Mouse (Mus musculus): ENCODE results near the gene Tmem44.

Gene Tmem44

GRCm38 (mm10) chr16:30552621-30553338, 2.1 kb upstream of the Tmem44 start:
- DNase-seq (ENCODE audit: low spot score) = no peak

- DNase-seq (ENCODE audit: low spot score) = peak; percentile 41
Observed at GRCm38 (mm10) chr16:30549966-30550747, 485 bp downstream of the Tmem44 start.

DNA sequence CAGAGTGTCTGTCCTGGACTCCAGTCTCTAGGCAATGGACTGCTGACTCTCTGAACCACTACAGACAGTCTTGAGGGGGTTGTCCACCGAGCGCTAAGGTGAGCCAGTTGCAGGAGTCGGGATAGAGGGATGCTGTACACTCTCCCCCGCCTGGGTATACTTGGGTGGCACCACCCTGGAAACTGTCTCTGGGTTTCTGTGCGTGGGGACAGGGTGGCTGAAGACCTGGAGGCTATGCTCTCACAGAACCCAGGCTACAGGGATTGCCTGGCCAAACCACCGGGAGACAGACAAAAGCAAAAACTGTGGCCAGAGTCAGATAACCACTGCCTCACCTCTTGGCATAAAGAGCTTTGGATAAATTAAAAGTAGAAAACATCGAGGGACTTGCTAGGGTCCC, 1.1 kb downstream of the Tmem44 start:
- no peak for DNase-seq (ENCODE audit: low spot score)

DNA sequence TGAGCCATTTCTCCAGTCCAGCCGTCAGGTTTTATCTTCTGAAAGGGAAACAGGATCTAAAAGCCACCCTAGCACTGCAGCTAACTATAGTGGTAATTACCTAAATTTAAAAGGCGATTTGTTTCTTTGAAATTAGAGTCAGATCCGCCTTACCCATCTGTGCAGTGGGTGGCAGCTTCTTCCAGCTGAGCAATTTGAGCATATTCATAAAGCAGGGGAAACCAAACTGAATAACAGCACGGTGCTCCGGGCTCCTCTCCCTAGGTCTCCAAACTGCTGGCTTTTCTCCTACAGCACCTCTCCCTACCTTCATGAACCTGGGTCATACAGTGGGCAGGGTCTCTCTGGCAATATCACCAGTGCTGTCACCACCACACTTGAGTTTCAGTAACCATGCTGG, 2.4 kb downstream of the Tmem44 start:
- DNase-seq (ENCODE audit: low spot score) = no peak

DNA sequence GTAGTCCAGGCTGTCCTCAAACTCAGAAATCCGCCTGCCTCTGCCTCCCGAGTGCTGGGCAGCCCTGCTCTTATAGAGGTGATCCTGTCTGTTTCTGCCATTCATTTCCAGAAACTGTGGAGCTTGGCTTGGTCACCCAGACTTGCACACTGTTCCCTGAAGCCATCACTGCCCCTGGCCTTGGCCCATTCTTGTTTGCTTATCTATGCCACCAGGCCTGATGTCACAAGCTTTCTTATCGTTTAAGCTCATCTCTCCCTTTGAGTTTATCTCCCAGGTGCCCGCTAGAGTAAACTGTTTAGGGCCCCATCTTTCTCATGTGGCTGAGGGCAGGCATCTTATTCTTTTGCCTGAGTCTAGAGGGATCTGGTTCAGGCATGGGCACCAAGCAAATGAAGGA, 5.9 kb downstream of the Tmem44 start:
- DNase-seq (ENCODE audit: low spot score) = no peak

DNA sequence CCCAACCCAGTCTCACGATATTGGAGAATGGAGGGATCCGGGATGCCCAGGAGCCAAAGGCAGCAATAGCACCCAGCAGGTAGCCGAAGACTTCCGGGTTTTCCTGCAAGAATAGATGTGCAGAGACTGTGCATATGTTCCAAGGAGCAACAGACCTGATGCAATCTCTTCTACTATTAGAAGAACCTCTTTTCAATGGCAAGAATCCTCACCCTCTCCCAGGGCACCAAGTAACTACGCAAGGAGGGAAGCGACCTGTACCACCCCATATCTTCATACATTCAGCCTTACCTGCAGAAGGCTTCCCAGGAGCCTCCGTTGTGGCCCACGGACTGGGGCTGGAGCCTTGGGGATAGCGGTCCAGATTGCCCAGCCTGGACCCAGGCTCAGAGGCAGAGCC, 7.3 kb downstream of the Tmem44 start:
- DNase-seq (ENCODE audit: low spot score) = no peak

DNA sequence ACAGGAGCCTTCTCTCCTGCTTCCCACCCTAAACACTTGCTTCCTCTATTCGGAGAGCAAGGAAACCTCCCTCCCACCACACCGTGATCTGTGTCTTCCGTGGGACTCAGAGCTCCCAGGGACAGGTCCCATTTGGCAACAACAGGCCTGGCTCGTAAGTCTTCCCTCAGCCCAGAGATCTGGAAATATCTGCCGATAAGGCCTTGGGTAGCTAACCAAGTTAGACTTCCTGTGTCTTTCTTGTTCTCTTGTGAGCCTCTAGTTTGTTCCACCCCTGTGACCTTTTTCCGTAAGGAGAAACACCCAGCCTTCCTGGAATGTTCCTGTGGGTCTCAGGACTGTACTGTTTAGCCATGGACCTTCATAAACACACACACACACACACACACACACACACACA, 7.8 kb downstream of the Tmem44 start:
- DNase-seq (ENCODE audit: low spot score) = no peak

DNA sequence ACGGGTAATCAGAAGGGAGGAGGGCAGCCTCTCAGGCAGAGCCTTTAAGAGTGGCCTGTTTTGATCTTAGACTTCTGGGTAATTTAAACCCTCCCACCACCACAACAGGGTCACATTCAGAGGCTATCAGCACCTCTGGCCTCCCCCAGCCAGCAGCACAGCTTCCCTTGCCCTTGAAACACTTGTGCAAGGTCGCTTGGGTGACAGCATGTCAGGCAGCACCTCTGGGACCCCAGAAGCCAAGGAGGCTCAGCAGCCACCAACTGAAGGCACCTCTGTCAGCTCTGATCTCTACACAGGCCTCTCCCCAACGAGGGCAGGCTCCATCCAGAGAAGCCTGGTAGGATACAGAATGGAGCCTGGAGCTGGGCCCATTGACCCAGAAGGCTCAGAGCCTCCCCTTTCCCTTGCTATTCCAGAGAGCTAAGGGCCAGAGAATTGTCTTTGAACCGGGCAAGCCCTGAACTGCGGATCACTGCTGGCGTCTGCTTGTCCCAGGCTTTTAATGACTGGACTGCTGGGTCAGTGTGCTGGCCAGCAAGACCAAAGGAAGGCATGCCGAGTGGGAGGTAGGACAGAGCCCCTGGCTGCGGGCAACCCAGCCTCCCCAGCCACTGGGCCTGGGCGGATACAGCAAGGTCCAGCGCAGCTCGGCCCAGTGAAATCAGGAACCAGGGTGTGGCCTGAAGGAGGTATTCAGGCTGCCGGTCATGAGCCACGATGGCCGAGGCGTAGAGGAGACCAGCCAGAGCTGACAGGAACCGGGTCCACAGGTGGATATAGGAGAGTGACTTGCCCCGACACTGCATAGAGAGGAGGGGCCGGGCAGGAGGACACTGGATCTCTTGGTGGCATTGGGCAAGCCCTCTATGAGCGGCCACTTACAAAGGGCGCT, 10.3 kb downstream of the Tmem44 start:
- DNase-seq (ENCODE audit: low spot score) = no peak

DNA sequence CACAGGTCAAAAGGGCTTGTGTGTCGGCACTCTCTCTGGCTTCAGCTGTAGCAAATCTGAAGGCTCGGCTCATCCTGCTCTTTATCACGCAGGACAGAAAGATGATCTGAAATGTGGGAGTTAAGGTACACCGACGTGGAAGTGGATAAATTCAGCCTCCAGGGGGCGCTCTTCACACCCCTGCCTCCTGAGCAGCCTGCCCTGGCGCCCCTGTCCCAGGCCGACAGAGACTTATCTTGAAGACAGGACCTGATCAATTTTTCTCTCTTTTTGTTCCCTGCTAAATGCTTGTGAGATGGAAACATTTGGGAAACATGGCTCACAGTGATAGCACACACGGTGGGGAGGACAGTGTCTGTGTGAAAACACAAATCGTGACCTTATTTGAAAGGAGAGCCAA, 11.2 kb downstream of the Tmem44 start:
- no peak for DNase-seq (ENCODE audit: low spot score)

GRCm38 (mm10) chr16:30535075-30535474, 15.6 kb downstream of the Tmem44 start:
- DNase-seq (ENCODE audit: low spot score) = no peak

GRCm38 (mm10) chr16:30533592-30533991, 17.1 kb downstream of the Tmem44 start:
- no peak for DNase-seq (ENCODE audit: low spot score)

DNA sequence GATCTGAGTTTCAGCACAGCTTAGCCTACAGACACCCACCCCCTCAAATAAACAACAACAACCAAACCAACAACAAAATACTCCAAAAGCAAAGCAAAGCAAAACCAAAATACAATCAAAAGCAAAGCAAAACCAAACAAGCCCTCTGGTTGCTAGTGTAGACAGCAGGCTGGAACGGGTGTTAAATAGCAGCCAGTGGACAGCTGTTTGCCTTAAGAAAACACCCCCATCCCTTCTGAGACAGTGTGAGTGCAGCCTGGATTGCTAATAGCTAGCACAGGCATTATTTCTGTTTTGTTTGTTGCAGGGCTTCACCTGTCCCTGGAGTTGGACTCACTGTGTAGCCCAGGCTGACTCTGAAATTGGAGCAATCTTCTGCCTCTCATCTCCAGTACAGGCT, 17.7 kb downstream of the Tmem44 start:
- no peak for DNase-seq (ENCODE audit: low spot score)

DNA sequence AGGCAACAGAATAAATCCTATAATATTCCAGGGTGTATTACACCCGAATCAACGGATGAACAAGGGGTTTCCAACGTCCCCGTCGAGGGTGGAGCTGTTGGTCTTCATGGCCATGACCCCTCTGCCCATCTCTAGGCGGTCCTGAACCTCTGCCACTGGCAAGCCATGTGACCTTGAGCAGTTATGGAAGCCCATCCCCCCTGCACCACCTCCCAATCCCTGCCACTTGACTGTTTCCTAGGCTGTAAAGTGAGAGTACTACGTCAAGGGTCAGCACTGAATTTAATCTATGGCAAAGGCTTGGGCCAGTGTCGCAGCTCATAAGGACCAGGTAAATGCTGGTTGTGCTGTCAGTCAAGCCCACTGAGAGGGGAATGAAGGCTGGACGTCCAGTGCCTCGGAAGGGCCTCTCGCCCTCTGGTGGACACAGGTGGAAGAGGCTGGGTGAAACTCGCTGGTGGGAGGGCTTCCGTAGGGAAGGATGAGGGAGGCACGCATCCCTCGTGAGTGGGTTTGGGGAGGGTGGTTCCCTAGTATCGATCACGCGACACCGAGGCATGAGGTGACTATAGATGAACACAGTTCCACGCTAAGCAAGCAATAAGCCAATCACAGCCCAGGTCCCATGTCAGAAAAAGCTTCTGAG, 18.8 kb downstream of the Tmem44 start:
- DNase-seq (ENCODE audit: low spot score) = no peak

GRCm38 (mm10) chr16:30530815-30531214, 19.8 kb downstream of the Tmem44 start:
- DNase-seq (ENCODE audit: low spot score) = no peak

- DNase-seq (ENCODE audit: low spot score) = no peak
Observed at GRCm38 (mm10) chr16:30528386-30528785, 22.3 kb downstream of the Tmem44 start.

GRCm38 (mm10) chr16:30527889-30528288, 22.8 kb downstream of the Tmem44 start:
- no peak for DNase-seq (ENCODE audit: low spot score)

- DNase-seq (ENCODE audit: low spot score) = no peak
Observed at GRCm38 (mm10) chr16:30525756-30526155, 24.9 kb downstream of the Tmem44 start.

GRCm38 (mm10) chr16:30524481-30524880, 26.2 kb downstream of the Tmem44 start:
- DNase-seq (ENCODE audit: low spot score) = no peak

DNA sequence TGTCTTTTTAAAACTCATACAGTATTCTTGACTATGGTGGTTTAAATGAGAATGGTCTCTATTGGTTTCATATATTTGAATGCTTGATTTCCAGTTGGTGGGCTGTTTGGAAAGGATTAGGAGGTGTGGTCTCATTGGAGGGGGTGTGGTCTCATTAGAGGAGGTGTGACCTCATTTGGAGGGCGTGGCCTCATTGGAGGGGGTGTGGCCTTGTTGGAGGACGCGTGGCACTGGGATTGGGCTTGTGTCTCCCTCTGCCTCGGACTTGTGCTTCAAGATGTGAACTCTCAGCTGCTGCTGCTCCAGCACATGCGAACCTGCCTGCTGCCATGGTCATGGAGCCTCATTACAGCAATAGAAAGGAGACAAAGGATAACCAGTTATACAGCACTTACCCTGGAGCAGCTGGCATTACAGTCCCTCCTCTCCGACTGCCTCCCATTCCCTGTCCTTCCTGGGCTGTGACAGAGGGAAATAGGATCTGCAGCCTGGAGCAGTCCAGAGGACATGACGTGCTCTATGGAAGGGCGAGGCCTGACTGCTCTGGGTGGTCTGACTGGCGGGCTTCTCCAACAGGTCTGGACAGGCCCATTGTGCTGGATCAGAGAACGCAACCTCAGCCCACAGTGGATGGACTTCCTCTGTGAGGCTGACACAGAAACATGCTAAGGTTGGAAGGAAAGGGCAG, 28.2 kb downstream of the Tmem44 start:
- DNase-seq (ENCODE audit: low spot score) = no peak

- DNase-seq (ENCODE audit: low spot score) = no peak
Observed at GRCm38 (mm10) chr16:30521147-30521546, 29.5 kb downstream of the Tmem44 start.

GRCm38 (mm10) chr16:30520361-30520823, 30.2 kb downstream of the Tmem44 start:
- peak; percentile 82 for DNase-seq (ENCODE audit: low spot score)

All from layer of hippocampus, adult 9-10 months (tissue).